Mouse (Mus musculus): ENCODE measurements around the gene Lrrc75a. TPM values are rescaled to one million over a fixed set of nuclear protein-coding genes. Genes with fewer than 3 reads are reported as not detected.
A peak's percentile ranks its signal among the peaks of the same experiment; 100 is the strongest.

Lrrc75a gene
- polyA plus RNA-seq, 1 experiment from 2014 or later = 31.9 TPM

DNA sequence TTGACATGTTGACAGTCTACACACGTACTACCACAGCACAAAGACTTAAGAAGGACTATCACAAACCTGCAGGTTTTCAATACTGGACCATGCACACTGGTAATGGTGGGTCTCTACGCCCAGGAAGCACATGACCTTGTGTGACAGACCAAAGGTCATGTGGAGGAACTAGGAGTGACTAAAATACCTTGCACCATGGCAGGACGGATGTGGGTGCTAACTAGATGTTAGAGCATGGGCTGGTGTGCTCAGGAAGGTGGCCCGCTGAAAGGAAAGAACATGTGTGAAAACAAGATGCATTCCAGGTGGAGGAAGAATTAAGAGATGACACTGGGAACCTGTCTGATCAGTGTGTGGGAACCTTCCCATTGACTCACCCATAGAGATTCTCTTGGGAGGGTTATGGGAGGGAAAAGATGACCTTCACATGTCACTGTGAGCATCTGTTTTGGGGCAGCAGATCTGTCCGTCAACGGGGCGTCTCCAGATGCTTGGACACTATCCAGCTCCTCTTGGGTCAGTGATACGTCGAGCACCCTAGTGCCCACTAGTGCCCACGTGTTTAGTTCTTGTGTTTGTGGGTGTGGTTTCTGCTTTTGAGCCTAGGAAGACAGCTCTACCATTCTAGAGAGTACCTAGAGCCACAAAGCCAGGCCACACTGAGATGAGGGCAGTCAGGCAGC lies 4.5 kb downstream of the Lrrc75a start:
- WGBS = 60% methylated on average over 10 of the region's 10 CpGs
- Histone ChIP-seq H3K4me3 (ENCODE audit: low read depth, low read length) (no peak overlapping the region), H3K27ac (ENCODE audit: low read depth, low read length) (peak overlapping the region; percentile 74), H3K9ac (ENCODE audit: low read depth, low read length) (no peak overlapping the region; the same call in 1 of the 2 replicates), H3K27me3 (replicated peaks; ENCODE audit: control insufficient read depth, insufficient read depth, low read length) (no peaks in the 10 kb centered on the region), H3K4me1 (replicated peaks; ENCODE audit: control insufficient read depth, insufficient read depth, low read length) (peaks cover 30% of the 10 kb centered on the region), H3K36me3 (ENCODE audit: control insufficient read depth, insufficient read depth) (peaks cover 12% of the 10 kb centered on the region; the same call in 1 of the 2 replicates), H3K9me3 (ENCODE audit: control insufficient read depth) (no peaks in the 10 kb centered on the region), H3K4me2 (replicated peaks; ENCODE audit: low read depth) (no peak overlapping the region)
- TF ChIP-seq CTCF (IDR thresholded peaks at IDR 0.05; ENCODE audit: low read depth) = no peak
- peak; percentile 43 for ATAC-seq

- TF ChIP-seq CTCF (IDR thresholded peaks at IDR 0.05; ENCODE audit: low read depth) = no peak
- peak; percentile 84 for ATAC-seq
- 52% methylated on average over 8 of the region's 8 CpGs for WGBS
- Histone ChIP-seq H3K27me3 (replicated peaks; ENCODE audit: control insufficient read depth, insufficient read depth, low read length) (no peaks in the 10 kb centered on the region), H3K4me1 (replicated peaks; ENCODE audit: control insufficient read depth, insufficient read depth, low read length) (peaks cover 30% of the 10 kb centered on the region), H3K9me3 (ENCODE audit: control insufficient read depth) (no peaks in the 10 kb centered on the region), H3K4me2 (replicated peaks; ENCODE audit: low read depth) (no peak overlapping the region), H3K36me3 (ENCODE audit: control insufficient read depth, insufficient read depth) (peaks cover 12% of the 10 kb centered on the region; the same call in 1 of the 2 replicates), H3K27ac (ENCODE audit: low read depth, low read length) (peak overlapping the region; percentile 74), H3K9ac (ENCODE audit: low read depth, low read length) (no peak overlapping the region), H3K4me3 (ENCODE audit: low read depth, low read length) (no peak overlapping the region)
These were observed 5.2 kb downstream of the Lrrc75a start for GRCm38 (mm10) chr11:62643011-62643631.

GRCm38 (mm10) chr11:62642023-62642844 lies 6.1 kb downstream of the Lrrc75a start:
- TF ChIP-seq CTCF (IDR thresholded peaks at IDR 0.05; ENCODE audit: low read depth) = no peak
- Histone ChIP-seq H3K4me3 (ENCODE audit: low read depth, low read length) (no peak overlapping the region), H3K9ac (ENCODE audit: low read depth, low read length) (peak overlapping the region; percentile 11; the same call in 1 of the 2 replicates), H3K27ac (ENCODE audit: low read depth, low read length) (peak overlapping the region; percentile 74; the same call in 1 of the 2 replicates), H3K4me1 (replicated peaks; ENCODE audit: control insufficient read depth, insufficient read depth, low read length) (peaks cover 30% of the 10 kb centered on the region), H3K9me3 (ENCODE audit: control insufficient read depth) (no peaks in the 10 kb centered on the region), H3K36me3 (ENCODE audit: control insufficient read depth, insufficient read depth) (peaks cover 14% of the 10 kb centered on the region; the same call in 1 of the 2 replicates), H3K27me3 (replicated peaks; ENCODE audit: control insufficient read depth, insufficient read depth, low read length) (no peaks in the 10 kb centered on the region), H3K4me2 (replicated peaks; ENCODE audit: low read depth) (no peak overlapping the region)
- WGBS = 37% methylated on average over 11 of the region's 11 CpGs
- no peak for ATAC-seq

DNA sequence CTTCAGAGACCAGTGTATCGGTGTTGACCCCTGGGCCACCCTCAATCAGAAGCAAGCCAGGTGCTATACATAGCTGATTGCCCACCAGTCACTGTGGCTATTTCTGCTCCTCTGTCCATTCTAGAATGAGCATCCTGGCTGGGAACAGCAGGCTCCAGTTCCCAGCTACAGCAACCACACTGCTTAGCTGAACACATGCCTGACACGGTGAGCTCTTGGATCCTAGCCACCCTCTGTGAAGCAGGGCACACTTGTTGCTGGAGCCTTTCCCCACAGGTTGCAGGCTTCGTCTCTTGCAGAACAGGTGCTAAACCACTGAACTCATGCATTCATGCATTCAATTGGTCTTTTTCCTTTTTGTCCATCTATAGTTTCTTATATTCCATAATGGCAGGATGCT lies 7.9 kb downstream of the Lrrc75a start:
- H3K27me3 ChIP-seq (replicated peaks; ENCODE audit: control insufficient read depth, insufficient read depth, low read length) = no peaks in the 10 kb centered on the region
- no peak overlapping the region for H3K9ac ChIP-seq (ENCODE audit: low read depth, low read length)
- no peak overlapping the region for H3K4me3 ChIP-seq (ENCODE audit: low read depth, low read length)
- peaks cover 22% of the 10 kb centered on the region for H3K4me1 ChIP-seq (replicated peaks; ENCODE audit: control insufficient read depth, insufficient read depth, low read length)
- 79% methylated on average over 3 of the region's 3 CpGs for WGBS
- H3K36me3 ChIP-seq (ENCODE audit: control insufficient read depth, insufficient read depth) = peaks cover 14% of the 10 kb centered on the region; the same call in 1 of the 2 replicates
- H3K4me2 ChIP-seq (replicated peaks; ENCODE audit: low read depth) = no peak overlapping the region
- ATAC-seq = no peak
- H3K27ac ChIP-seq (ENCODE audit: low read depth, low read length) = no peak overlapping the region
- no peaks in the 10 kb centered on the region for H3K9me3 ChIP-seq (ENCODE audit: control insufficient read depth)
- TF ChIP-seq CTCF (IDR thresholded peaks at IDR 0.05; ENCODE audit: low read depth) = no peak

DNA sequence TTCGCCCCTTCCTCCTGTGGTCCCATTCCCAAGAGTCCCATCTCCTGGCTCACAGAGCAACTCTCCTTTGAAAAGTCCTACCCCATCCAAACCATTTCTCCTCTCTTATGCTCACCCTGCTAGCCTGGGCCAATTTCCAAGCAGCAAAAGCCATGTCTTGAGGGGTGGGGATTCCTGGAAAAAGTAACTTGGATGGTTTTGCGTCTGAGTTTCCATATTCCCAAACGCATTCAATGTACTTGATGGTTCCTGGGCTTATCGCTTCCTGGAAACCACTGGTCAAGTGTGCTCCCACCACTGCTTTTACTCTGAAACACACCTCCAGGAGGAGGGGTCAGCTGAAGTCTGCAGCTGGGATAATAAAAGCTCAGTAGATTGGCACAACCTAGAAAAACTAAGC lies 9.9 kb downstream of the Lrrc75a start:
- Histone ChIP-seq H3K4me2 (replicated peaks; ENCODE audit: low read depth) (no peak overlapping the region), H3K4me1 (replicated peaks; ENCODE audit: control insufficient read depth, insufficient read depth, low read length) (peaks cover 17% of the 10 kb centered on the region; the same call in 1 of the 2 replicates), H3K36me3 (ENCODE audit: control insufficient read depth, insufficient read depth) (peaks cover 11% of the 10 kb centered on the region; the same call in 1 of the 2 replicates), H3K4me3 (ENCODE audit: low read depth, low read length) (no peak overlapping the region), H3K27ac (ENCODE audit: low read depth, low read length) (no peak overlapping the region), H3K27me3 (replicated peaks; ENCODE audit: control insufficient read depth, insufficient read depth, low read length) (no peaks in the 10 kb centered on the region), H3K9me3 (ENCODE audit: control insufficient read depth) (no peaks in the 10 kb centered on the region), H3K9ac (ENCODE audit: low read depth, low read length) (no peak overlapping the region)
- TF ChIP-seq CTCF (IDR thresholded peaks at IDR 0.05; ENCODE audit: low read depth) = no peak
- 84% methylated on average over 4 of the region's 4 CpGs for WGBS
- no peak for ATAC-seq

GRCm38 (mm10) chr11:62637806-62638205 lies 10.5 kb downstream of the Lrrc75a start:
- TF ChIP-seq CTCF (IDR thresholded peaks at IDR 0.05; ENCODE audit: low read depth) = no peak
- no peak overlapping the region for H3K9ac ChIP-seq (ENCODE audit: low read depth, low read length)
- no peaks in the 10 kb centered on the region for H3K9me3 ChIP-seq (ENCODE audit: control insufficient read depth)
- 79% methylated on average over 6 of the region's 6 CpGs for WGBS
- H3K36me3 ChIP-seq (ENCODE audit: control insufficient read depth, insufficient read depth) = peaks cover 11% of the 10 kb centered on the region; the same call in 1 of the 2 replicates
- peaks cover 16% of the 10 kb centered on the region; the same call in 1 of the 2 replicates for H3K4me1 ChIP-seq (replicated peaks; ENCODE audit: control insufficient read depth, insufficient read depth, low read length)
- H3K4me3 ChIP-seq (ENCODE audit: low read depth, low read length) = no peak overlapping the region
- no peak overlapping the region for H3K4me2 ChIP-seq (replicated peaks; ENCODE audit: low read depth)
- no peak overlapping the region for H3K27ac ChIP-seq (ENCODE audit: low read depth, low read length)
- no peak for ATAC-seq
- H3K27me3 ChIP-seq (replicated peaks; ENCODE audit: control insufficient read depth, insufficient read depth, low read length) = no peaks in the 10 kb centered on the region
